Mouse (Mus musculus) lung, adult 18-20 months (tissue): ENCODE data around the gene Gm11564.
"Not testable (repeated sequence)": the region's sequence is repeated elsewhere in the genome, so short reads cannot be mapped to it uniquely, and the experiment has no call there.

Experiments used
- DNase-seq, 2 experiments: peaks; one replicate each; pipeline ENCODE4 v3.0.0; 2022; ENCODE audit warnings: mixed read lengths in 2 of 2

The Gm11564 gene

DNA sequence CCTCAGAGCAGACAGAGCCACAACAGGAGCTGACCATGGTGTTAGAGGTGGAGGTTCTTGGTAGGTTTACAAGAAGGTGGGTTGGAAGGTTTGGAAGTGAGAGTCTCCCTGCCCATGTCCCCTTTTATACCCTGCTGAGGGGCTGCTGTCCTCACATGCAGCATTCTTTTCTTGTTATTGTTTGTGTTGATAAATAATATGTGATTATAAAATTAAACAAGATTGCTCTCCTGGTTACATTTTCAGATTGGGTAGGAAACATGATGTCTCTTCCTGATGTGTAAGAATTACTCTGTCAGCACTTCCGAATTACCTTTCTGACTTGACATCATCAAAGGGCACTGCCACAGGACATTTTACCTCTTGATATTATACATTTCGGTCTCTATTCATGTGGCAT, at the start of gene Gm11564:
TSS of gene Gm11564 (minus strand) at position 101 of the 400 bp plus-strand sequence.
- DNase-seq, result not testable (repeated sequence)

DNA sequence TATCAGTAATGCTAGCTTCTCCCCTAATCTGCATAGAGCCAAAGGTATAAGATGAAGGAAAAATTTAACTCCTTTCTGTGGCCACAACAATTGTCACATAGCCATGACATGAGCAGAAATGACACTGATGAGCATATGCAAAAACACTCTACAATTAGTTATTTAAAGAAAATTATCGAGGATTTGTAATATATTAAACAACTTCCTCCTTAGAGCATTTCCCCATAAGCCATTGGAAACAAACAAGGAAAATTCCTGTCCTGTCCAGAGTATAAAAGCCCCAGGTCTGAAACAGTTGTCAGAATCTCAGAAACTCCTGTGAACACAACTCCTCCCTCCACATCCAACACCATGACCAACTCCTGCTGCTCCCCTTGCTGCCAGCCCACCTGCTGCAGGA, 48.7 kb upstream of the Gm11564 start, which contains the start of gene Gm11559:
TSS of gene Gm11559 (plus strand) at position 301 of the 400 bp plus-strand sequence.
- not testable (repeated sequence) for DNase-seq

DNA sequence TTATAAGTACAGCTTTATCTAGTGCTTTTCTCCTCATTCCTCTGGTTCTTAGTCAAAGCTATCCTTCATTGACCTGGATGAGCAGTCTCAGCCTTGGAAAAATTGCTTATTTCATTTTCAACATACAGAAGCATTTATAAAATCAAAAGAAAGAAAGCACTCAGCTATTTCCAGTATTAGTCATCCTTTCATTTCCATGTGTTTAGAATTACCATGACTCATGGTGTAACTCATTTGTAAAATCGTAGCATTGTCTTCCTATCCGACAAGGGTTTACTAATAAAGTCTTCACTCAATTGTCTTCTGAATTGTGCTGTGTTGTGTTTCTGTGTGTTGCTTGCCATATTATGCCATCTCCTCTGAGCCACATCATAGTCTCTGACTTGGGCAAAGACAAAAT, 43.3 kb upstream of the Gm11564 start:
- DNase-seq, result no peak

DNA sequence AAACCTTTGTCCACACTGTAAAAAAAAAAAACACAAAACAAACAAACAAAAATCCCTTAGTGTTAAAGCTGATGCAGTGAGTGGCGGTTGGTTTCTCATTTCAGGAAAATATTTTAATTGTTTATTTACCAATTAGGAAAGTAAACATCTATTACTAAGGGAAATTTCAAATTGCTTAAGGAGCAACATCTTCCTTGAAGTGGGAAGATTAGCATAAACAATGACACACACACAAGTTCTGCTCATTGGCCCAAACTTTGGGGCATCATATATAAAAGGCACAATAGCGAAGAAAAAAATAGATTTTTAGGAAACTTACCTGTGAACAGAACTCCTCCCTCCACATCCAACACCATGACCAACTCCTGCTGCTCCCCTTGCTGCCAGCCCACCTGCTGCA, 42.2 kb upstream of the Gm11564 start, which contains the start of gene Gm11568:
TSS of gene Gm11568 (plus strand) at position 301 of the 400 bp plus-strand sequence.
- no peak for DNase-seq

DNA sequence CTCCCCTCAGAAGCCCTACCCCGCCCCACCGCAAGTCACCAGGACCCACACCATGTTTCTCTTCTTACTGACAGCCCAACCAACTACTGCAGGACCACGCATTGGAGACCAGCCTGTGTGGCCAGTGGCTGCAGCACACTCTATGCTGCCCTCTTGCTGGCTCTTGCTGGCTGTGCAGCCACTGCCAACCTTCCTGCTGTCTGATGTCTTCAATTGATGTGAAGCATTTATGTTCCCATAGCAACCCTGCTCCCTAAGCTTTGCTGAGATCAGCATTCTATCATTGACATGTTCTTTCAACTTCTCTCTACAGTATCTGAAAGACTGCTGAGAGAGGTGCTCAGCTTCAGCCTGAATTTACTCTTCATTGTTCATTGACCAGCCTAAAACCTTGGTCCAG, 38.7 kb upstream of the Gm11564 start:
- DNase-seq, result no peak

DNA sequence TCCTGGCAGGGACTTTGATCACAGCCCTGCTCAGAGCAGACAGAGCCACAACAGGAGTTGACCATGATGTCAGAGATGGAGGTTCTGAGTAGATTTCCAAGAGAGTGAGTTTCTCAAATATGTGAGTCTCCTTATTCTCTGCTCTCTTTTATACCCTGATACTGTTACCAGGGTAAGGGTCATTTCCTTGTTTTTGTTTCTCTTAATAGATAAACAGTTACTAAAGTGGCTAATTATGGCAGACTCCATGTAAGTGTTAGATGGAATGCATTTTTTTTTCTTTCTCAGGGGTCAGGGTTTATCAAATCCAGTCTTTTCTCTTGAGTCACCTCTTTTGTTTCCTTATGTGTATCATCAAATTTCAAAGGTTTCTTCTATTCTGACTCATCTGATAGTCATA, 36.0 kb upstream of the Gm11564 start, which contains the start of gene Krtap4-16:
TSS of gene Krtap4-16 (minus strand) at position 101 of the 400 bp plus-strand sequence.
- DNase-seq, result no peak

DNA sequence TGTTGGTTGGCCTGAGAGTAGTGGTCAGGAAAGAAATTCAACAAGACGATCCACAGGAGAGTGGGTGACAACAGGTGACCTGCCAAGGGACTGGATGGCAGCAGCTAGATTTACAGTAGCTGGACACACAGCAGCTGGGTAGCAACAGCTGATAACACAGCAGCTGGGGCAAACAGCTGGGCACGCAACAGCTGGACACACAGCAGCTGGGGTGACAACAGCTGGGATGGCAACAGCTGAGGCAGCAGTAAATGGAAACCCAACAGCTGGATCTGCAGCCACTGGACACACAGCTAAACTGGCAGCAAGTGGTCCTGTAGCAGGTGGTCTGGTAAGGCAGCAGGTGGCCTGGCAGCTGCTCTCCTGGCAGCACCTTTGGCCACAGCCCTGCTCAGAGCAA, 31.3 kb upstream of the Gm11564 start:
- DNase-seq, result no peak

DNA sequence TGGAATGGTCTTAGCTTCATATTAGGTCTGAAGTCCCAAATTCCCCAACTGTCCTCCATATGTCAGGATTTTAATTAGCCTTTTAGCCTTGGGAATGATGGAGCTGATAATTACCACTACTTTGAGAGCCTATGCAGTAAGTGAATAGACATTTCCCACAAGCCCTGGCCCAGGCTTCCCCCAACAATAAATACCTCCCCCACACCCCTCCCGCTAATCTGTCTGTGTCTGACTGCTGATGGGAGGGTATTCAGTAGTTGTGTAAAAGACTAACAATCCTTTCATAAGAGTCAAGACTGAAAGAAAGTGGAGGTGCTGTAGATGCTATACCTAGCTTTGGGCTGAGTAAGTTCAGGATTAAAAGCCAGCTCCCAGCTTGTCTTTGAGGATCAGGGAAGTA, 26.7 kb upstream of the Gm11564 start:
- no peak for DNase-seq

DNA sequence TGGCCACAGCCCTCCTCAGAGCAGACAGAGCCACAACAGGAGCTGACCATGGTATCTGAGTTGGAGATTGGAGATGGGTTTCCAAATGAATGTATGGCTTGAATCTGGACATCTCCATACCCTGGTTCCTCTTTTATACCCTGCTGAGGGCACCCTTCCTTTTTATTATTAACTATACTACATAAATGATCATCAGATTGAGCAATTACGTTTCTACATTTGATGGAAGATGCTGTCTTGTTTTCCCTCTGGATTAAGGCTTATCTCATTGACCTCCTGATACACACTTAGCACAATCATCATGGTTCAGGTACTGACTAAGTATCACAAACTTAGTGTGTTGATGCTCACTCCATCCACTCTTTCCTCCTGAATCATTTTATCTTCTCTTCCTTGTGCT, 22.5 kb upstream of the Gm11564 start, which contains the start of gene 2300003K06Rik:
TSS of gene 2300003K06Rik (minus strand) at position 101 of the 400 bp plus-strand sequence.
- DNase-seq, result no peak

DNA sequence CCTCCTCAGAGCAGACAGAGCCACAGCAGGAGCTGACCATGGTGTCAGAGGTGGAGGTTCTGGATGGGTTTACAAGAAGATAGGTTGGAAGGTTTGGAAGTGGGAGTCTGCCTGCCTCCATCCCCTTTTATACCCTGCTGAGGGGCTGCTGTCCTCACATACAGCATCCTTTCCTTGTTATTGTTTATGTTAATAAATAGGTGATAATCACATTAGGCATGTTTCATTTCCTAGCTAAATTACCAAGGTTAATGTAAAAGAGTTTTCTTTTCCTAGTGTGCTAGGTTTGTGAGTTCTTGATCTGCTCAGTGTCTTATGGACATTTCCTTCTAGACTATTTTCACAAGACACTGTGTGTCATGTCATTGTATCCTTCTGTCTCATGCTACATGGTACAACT, 5.7 kb downstream of the Gm11564 start, which contains the start of gene Krtap4-13:
TSS of gene Krtap4-13 (minus strand) at position 101 of the 400 bp plus-strand sequence.
- not testable (repeated sequence) for DNase-seq

DNA sequence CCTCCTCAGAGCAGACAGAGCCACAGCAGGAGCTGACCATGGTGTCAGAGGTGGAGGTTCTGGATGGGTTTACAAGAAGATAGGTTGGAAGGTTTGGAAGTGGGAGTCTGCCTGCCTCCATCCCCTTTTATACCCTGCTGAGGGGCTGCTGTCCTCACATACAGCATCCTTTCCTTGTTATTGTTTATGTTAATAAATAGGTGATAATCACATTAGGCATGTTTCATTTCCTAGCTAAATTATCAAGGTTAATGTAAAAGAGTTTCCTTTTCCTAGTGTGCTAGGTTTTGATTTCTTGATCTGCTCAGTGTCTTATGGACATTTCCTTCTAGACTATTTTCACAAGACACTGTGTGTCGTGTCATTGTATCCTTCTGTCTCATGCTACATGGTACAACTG, 11.1 kb downstream of the Gm11564 start, which contains the start of gene Gm11554:
TSS of gene Gm11554 (minus strand) at position 101 of the 400 bp plus-strand sequence.
- not testable (repeated sequence) for DNase-seq

DNA sequence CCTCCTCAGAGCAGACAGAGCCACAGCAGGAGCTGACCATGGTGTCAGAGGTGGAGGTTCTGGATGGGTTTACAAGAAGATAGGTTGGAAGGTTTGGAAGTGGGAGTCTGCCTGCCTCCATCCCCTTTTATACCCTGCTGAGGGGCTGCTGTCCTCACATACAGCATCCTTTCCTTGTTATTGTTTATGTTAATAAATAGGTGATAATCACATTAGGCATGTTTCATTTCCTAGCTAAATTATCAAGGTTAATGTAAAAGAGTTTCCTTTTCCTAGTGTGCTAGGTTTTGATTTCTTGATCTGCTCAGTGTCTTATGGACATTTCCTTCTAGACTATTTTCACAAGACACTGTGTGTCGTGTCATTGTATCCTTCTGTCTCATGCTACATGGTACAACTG, 16.6 kb downstream of the Gm11564 start, which contains the start of gene Gm11569:
TSS of gene Gm11569 (minus strand) at position 101 of the 400 bp plus-strand sequence.
- not testable (repeated sequence) for DNase-seq

DNA sequence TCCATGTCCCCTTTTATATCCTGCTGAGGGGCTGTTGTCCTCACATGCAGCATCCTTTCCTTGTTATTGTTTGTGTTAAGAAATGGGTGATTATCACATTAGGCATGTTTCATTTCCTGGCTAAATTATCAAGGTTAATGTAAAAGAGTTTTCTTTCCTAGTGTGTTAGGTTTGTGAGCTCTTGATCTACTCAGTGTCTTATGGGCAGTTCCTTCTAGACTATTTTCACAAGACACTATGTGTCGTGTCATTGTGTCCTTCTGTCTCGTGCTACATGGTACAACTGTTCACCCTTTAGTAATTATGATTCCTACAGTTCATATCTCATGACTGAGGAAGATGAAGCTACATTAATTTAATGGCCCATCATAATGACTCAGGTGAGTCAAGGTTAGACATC, 22.1 kb downstream of the Gm11564 start, which contains the start of gene Gm11596:
TSS of gene Gm11596 (minus strand) at position 101 of the 400 bp plus-strand sequence.
- no peak for DNase-seq

DNA sequence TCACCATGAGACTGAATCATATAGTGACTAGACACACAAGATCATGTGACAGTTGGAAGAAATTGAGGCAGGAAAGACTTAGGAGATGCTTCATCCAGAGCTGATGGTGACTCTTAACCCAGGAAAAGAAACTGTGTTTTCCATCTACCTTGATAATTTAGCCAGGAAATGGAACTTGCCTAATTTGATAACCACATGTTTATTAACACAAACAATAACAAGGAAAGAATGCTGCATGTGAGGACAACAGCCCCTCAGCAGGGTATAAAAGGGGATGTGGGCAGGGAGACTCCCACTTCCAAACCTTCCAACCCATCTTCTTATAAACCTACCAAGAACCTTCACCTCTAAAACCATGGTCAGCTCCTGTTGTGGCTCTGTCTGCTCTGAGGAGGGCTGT, 30.6 kb downstream of the Gm11564 start, which contains the start of gene Krtap4-9:
TSS of gene Krtap4-9 (plus strand) at position 301 of the 400 bp plus-strand sequence.
- not testable (repeated sequence) for DNase-seq

DNA sequence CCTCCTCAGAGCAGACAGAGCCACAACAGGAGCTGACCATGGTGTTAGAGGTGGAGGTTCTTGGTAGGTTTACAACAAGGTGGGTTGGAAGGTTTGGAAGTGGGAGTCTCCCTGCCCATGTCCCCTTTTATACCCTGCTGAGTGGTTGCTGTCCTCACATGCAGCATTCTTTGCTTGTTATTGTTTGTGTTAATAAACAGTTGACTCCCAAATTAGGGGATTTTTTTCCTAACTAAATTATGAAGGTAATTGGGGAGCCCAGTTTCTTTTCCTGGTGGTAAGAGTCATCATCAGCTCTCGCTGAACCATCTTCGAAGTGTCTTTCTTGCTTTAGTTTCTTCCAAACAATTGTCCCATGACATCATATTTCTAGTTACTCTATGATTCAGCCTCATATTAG, 34.9 kb downstream of the Gm11564 start, which contains the start of gene Krtap4-8:
TSS of gene Krtap4-8 (minus strand) at position 101 of the 400 bp plus-strand sequence.
- DNase-seq, result no peak

DNA sequence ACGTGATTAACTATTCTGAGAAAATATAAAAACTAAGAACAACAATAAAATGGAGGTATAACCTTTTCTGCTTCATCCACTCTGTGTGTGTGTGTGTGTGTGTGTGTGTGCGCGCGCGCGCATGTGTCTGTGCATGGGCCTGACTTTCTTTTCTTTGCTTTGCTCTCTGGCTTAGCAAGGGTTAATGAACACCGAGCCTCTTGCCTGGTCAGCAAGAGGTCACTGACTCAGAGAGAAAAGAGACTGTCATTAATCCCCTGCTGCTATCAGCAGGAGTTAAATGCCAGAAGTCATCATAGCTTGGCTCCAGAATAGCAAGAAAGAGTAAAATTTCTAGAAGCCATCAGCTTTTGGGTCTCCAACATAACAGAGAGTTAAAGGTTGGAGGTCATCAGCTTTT, 37.1 kb downstream of the Gm11564 start:
- DNase-seq, result no peak

DNA sequence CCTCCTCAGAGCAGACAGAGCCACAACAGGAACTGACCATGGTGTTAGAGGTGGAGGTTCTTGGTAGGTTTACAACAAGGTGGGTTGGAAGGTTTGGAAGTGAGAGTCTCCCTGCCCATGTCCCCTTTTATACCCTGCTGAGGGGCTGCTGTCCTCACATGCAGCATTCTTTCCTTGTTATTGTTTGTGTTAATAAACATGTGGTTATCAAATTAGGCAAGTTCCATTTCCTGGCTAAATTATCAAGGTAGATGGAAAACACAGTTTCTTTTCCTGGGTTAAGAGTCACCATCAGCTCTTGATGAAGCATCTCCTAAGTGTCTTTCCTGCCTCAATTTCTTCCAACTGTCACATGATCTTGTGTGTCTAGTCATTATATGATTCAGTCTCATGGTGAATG, 42.7 kb downstream of the Gm11564 start, which contains the start of gene Gm11595:
TSS of gene Gm11595 (minus strand) at position 101 of the 400 bp plus-strand sequence.
- not testable (repeated sequence) for DNase-seq

DNA sequence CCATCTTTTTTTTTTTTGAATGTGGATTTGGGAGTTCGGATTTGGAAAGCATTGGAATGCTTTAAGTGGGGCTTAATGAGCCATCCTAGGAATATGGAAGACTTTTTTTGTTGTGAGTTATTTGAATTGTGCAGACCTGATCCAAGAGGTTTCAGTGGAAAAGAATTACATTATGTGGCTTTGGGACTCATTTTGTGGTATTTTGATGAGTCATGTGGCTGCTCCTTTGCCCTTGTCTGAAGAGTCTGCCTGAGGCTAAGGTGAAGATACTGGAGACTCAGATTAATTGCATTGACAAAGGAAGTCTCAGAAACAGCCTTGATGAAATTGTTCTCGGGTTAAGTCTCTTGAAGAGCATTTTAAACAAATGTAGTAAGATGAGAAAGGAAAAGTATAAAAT, 47.1 kb downstream of the Gm11564 start:
- no peak for DNase-seq
